ENCODE assay signal across 36 mouse cellular contexts in genomic region chr4:59896000-59896399, GRCm38 (mm10). TPM values are rescaled to one million over a fixed set of nuclear protein-coding genes. Genes with fewer than 3 reads are reported as not detected.
A peak's percentile ranks its signal among the peaks of the same experiment; 100 is the strongest.
DNase-seq lines count a peak whose midpoint lies in the region; ATAC-seq and TF ChIP-seq lines count a peak whose summit lies in the region.
"Had no signal": no experiment of that assay in that cellular context is flagged by ENCODE, and none has a peak within 500 bp of the region (broad histone marks: within the 10 kb centered on the region; RNA-seq: fewer than 3 reads in every experiment).

No protein-coding gene starts in this region.

- TF ChIP-seq POLR2A in testis, adult 2 months (IDR thresholded peaks at IDR 0.05; ENCODE audit: control insufficient read depth, low read depth, low read length), result no peak

- ATAC-seq in forebrain, embryonic 13.5 days, result no peak
- no peak for ATAC-seq in stomach, postnatal 0 days (ENCODE audit: low FRiP score, low TSS enrichment)
- ATAC-seq: activated CD4-positive, CD25-positive, alpha-beta regulatory T cell, adult 4 months; CD4-positive, CD25-positive, alpha-beta regulatory T cell, adult 4 months; forebrain, embryonic 14.5 days; forebrain, postnatal 0 days; hindbrain, postnatal 0 days; inflammation-experienced regulatory T-cells, adult 6 months; intestine, embryonic 16.5 days had no signal

- no peaks in the 10 kb centered on the region for H3K4me1 ChIP-seq in testis, adult 2 months (ENCODE audit: control insufficient read depth, insufficient read depth, low read length)
- peaks cover 21 to 39% of the 10 kb centered on the region in 2 experiments for H3K4me1 ChIP-seq in ES-E14 (ENCODE audit: control insufficient read depth in 2 of 2, insufficient read depth in 2 of 2, low read length in 2 of 2, poor library complexity in 1 of 2)
- H3K4me1 ChIP-seq in forebrain, embryonic 13.5 days, result peaks cover 7% of the 10 kb centered on the region; the same call in 1 of the 2 replicates
- no peaks in the 10 kb centered on the region for H3K4me1 ChIP-seq in stomach, postnatal 0 days (replicated peaks; ENCODE audit: control insufficient read depth, insufficient read depth)
- H3K4me1 ChIP-seq: forebrain, embryonic 10.5 days had no signal

- 64% methylated on average over 5 of the region's 5 CpGs for WGBS in forebrain, embryonic 13.5 days
- 68% methylated on average over 5 of the region's 5 CpGs for WGBS in stomach, postnatal 0 days

- no peak for DNase-seq in testis, postnatal 14 days (ENCODE audit: low spot score)
- DNase-seq in ES-E14 (ENCODE audit: low read depth, low spot score) (peak; percentile 41), ZHBTc4 (ENCODE audit: low read depth, low spot score) (peak; percentile 51)
- DNase-seq in stomach, postnatal 0 days (ENCODE audit: low spot score), result no peak
- DNase-seq: adrenal gland, adult 8-10 months; adrenal gland, postnatal 25 days; cerebellum, adult 11-12 months; cerebellum, adult 8-10 months; cerebellum, postnatal 10 days; cerebellum, postnatal 36 days; embryo, embryonic 11 days; forebrain, postnatal 0 days; gastrocnemius, postnatal 10 days; gastrocnemius, postnatal 36 days; heart, adult 2 months; heart, postnatal 14 days; heart, postnatal 4 days had no signal

- in situ Hi-C loops in ES-E14 (cut with MboI; ENCODE audit: low sequenced_read_pairs in 2 of 2, unreplicated experiment in 2 of 2), result no loop called here

- no peak overlapping the region for H3K4me3 ChIP-seq in testis, adult 2 months (ENCODE audit: control insufficient read depth, low read depth, low read length)
- peak overlapping the region in 1 of 2 experiments; percentile 20; a peak in 2 of 4 replicates for H3K4me3 ChIP-seq in ES-E14 (ENCODE audit: insufficient read depth in 1 of 2, low read depth in 1 of 2, low read length in 2 of 2, poor library complexity in 1 of 2, severe bottlenecking in 1 of 2)
- H3K4me3 ChIP-seq in forebrain, embryonic 13.5 days, result no peak overlapping the region
- H3K4me3 ChIP-seq in stomach, postnatal 0 days (ENCODE audit: low read depth, low read length), result no peak overlapping the region
- H3K4me3 ChIP-seq: forebrain, embryonic 10.5 days; heart, adult 2 months; heart, embryonic 10.5 days; heart, embryonic 13.5 days had no signal

- no peak overlapping the region for H3K4me2 ChIP-seq in forebrain, embryonic 13.5 days
- H3K4me2 ChIP-seq in stomach, postnatal 0 days (replicated peaks; ENCODE audit: low read depth), result no peak overlapping the region
- H3K4me2 ChIP-seq: heart, embryonic 13.5 days; hindbrain, embryonic 14.5 days had no signal

- TF ChIP-seq EP300 in stomach, postnatal 0 days (optimal IDR thresholded peaks at IDR 0.05), result no peak

- H3K36me3 ChIP-seq in testis, adult 2 months (ENCODE audit: control insufficient read depth, insufficient read depth, low read length), result no peaks in the 10 kb centered on the region
- peaks cover 30% of the 10 kb centered on the region; the same call in 1 of the 2 replicates for H3K36me3 ChIP-seq in ES-E14 (ENCODE audit: control insufficient read depth, insufficient read depth, low read length, poor library complexity, severe bottlenecking)
- H3K36me3 ChIP-seq in forebrain, embryonic 13.5 days (ENCODE audit: poor library complexity, severe bottlenecking), result peaks cover 48% of the 10 kb centered on the region
- peaks cover 2% of the 10 kb centered on the region; the same call in 1 of the 2 replicates for H3K36me3 ChIP-seq in stomach, postnatal 0 days (ENCODE audit: control insufficient read depth, insufficient read depth, low read length)

- H3K27me3 ChIP-seq in testis, adult 2 months (ENCODE audit: control insufficient read depth, insufficient read depth, low read length), result no peaks in the 10 kb centered on the region
- no peaks in the 10 kb centered on the region for H3K27me3 ChIP-seq in forebrain, embryonic 13.5 days
- no peaks in the 10 kb centered on the region for H3K27me3 ChIP-seq in stomach, postnatal 0 days (ENCODE audit: control insufficient read depth, insufficient read depth, low read length)
- H3K27me3 ChIP-seq: heart, embryonic 13.5 days had no signal

- H3K9ac ChIP-seq in ES-E14 (ENCODE audit: insufficient read depth, low read depth, low read length, poor library complexity, severe bottlenecking), result no peak overlapping the region
- H3K9ac ChIP-seq in forebrain, embryonic 13.5 days, result no peak overlapping the region
- no peak overlapping the region for H3K9ac ChIP-seq in stomach, postnatal 0 days (ENCODE audit: low read length)
- H3K9ac ChIP-seq: forebrain, postnatal 0 days; heart, embryonic 13.5 days; hindbrain, embryonic 14.5 days had no signal

- TF ChIP-seq CTCF in testis, adult 2 months (IDR thresholded peaks at IDR 0.05; ENCODE audit: control insufficient read depth, insufficient read depth, insufficient replicate concordance, low read depth, low read length), result no peak
- TF ChIP-seq CTCF in stomach, postnatal 0 days (IDR thresholded peaks at IDR 0.05; ENCODE audit: low read depth), result no peak

- H3K9me3 ChIP-seq in ES-E14 (ENCODE audit: control insufficient read depth, insufficient read depth, low read depth, low read length), result no peaks in the 10 kb centered on the region
- no peaks in the 10 kb centered on the region for H3K9me3 ChIP-seq in forebrain, embryonic 13.5 days (replicated peaks)
- H3K9me3 ChIP-seq in stomach, postnatal 0 days (ENCODE audit: control insufficient read depth, low read length), result no peaks in the 10 kb centered on the region
- H3K9me3 ChIP-seq: forebrain, embryonic 10.5 days; heart, embryonic 10.5 days; heart, embryonic 13.5 days had no signal

- peak overlapping the region; percentile 40; the same call in 1 of the 2 replicates for H3K27ac ChIP-seq in testis, adult 2 months (ENCODE audit: control insufficient read depth, insufficient read depth, low read depth, low read length)
- no peak overlapping the region for H3K27ac ChIP-seq in ES-E14 (ENCODE audit: insufficient read depth, low read depth, low read length, poor library complexity, severe bottlenecking)
- H3K27ac ChIP-seq in forebrain, embryonic 13.5 days, result no peak overlapping the region
- no peak overlapping the region for H3K27ac ChIP-seq in stomach, postnatal 0 days (replicated peaks)
- H3K27ac ChIP-seq: forebrain, embryonic 10.5 days; heart, adult 2 months; hindbrain, embryonic 14.5 days; hindbrain, postnatal 0 days had no signal

TF ChIP-seq in ES-E14, 5 proteins besides CTCF, POLR2A, EP300 and RAD21:
- TF ChIP-seq ZNF384 (IDR thresholded peaks at IDR 0.05; ENCODE audit: low read depth, low read length) (no peak), CHD2 (IDR thresholded peaks at IDR 0.05; ENCODE audit: low read depth, low read length) (no peak), MAFK (IDR thresholded peaks at IDR 0.05; ENCODE audit: insufficient read depth, low read depth, low read length) (no peak), HCFC1 (IDR thresholded peaks at IDR 0.05; ENCODE audit: borderline replicate concordance, insufficient read depth, low read length) (no peak), ZC3H11A (IDR thresholded peaks at IDR 0.05; ENCODE audit: borderline replicate concordance, low read depth, low read length) (no peak)

RNA-seq across cellular contexts. Expression of gene Slc46a2, which starts 18.9 kb away (rescaled TPM):
- polyA plus RNA-seq in testis, adult 2 months (2012; rRNA removed), result 0.04 and 0.94 TPM in 2 replicates
- total RNA-seq in ES-E14 (2012; rRNA removed), result 0.05 TPM in 1 of 2 replicates, not detected in the other
- not detected in 2 replicates for polyA plus RNA-seq in forebrain, embryonic 13.5 days (2015; fragmentation: Nextera tagmentation; extraction: Ambion mirVana)
- 9.5 and 10.5 TPM in 2 replicates for polyA plus RNA-seq in stomach, postnatal 0 days (2015; fragmentation: Nextera tagmentation; extraction: Ambion mirVana)
- total RNA-seq: adrenal gland, adult 8-10 months; adrenal gland, postnatal 25 days; forebrain, postnatal 0 days; gastrocnemius, adult 18-20 months; gastrocnemius, postnatal 10 days; granulocyte monocyte progenitor cell, adult 5-6 weeks; hindbrain, postnatal 0 days had no signal
- polyA plus RNA-seq: brain, embryonic 14.5 days; C2C12; cortical plate, adult 2 months; embryonic facial prominence, embryonic 11.5 days; forebrain, embryonic 10.5 days; hindbrain, embryonic 11.5 days; hindbrain, embryonic 14.5 days; intestine, embryonic 16.5 days had no signal

Comparison
In these comparisons a context has a peak if more than half of its experiments do, and no peak if none do; other contexts are left out.
1. DNase-seq: peak in ES-E14 (single experiment) and ZHBTc4 (single experiment); none in testis, postnatal 14 days (single experiment) and stomach, postnatal 0 days (single experiment).